Mouse (Mus musculus): Measurements from ENCODE around the gene H2-Eb1.

DNA sequence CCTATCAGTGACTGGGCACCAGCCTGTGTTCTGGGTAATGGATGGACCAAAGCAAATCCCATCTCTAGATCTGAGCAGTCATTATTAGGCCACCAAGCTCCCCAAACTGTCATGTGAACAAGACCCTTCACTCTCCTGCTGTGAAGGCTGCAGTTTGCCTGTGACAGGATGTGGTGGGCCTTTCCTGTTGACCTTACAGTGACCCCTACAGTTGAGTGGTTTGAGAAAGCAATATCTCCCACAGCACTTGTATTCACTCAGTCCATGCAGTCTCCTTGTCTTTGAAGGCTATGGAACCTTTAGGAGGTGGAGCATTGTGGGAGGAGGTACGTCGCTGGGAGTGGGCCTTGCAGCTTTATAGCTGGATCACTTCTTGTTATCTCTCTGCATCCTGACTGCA lies 24.1 kb downstream of the H2-Eb1 start:
- TF ChIP-seq POLR2AphosphoS5 (IDR thresholded peaks at IDR 0.05; ENCODE audit: insufficient replicate concordance, low read depth, low read length), result no peak
- TF ChIP-seq CTCF (IDR thresholded peaks at IDR 0.05; ENCODE audit: low read depth, low read length), result no peak
- TF ChIP-seq TAL1 (conservative IDR thresholded peaks at IDR 0.05; ENCODE audit: low read depth, low read length), result no peak

Measured in G1E (cell line).